Mouse (Mus musculus): ENCODE data around the gene Shank1.

Gene Shank1

GRCm38 (mm10) chr7:44309475-44310284, at the start of gene Shank1:
TSS of gene Shank1 (plus strand) at chr7:44310253.
- no peak for DNase-seq (ENCODE audit: low read depth, low spot score)
- H3K36me3 ChIP-seq (ENCODE audit: control insufficient read depth, insufficient read depth, low read length, poor library complexity, severe bottlenecking), result peaks cover 2% of the 10 kb centered on the region; the same call in 1 of the 2 replicates

DNA sequence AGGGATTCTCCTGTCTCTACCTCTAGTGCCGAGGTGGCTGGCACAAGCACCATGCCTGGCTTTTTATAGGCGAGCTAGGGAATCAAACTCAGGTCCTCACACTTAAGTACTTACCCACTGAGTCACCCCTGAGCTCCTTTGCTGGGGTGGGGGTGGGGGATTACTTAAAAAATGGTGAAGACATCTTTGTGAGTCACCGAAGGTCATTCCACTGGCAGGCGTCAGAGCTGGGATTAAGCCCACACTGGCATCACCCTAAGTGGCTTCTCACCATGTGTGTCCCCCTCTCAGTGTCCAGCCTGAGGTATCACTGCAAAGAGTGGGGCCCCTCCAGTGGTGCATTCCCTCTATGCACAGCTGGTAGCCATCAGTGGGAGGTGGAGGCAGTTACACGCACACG, 49.6 kb upstream of the Shank1 start:
- H3K36me3 ChIP-seq (ENCODE audit: control insufficient read depth, insufficient read depth, low read length, poor library complexity, severe bottlenecking), result no peaks in the 10 kb centered on the region
- DNase-seq (ENCODE audit: low read depth, low spot score), result no peak
- H3K27me3 ChIP-seq (ENCODE audit: control insufficient read depth, insufficient read depth, low read length, poor library complexity, severe bottlenecking), result no peaks in the 10 kb centered on the region

More at GRCm38 (mm10) chr7:44309475-44310284, at the start of gene Shank1:
- no peaks in the 10 kb centered on the region for H3K27me3 ChIP-seq (ENCODE audit: control insufficient read depth, insufficient read depth, low read length, poor library complexity, severe bottlenecking)

DNA sequence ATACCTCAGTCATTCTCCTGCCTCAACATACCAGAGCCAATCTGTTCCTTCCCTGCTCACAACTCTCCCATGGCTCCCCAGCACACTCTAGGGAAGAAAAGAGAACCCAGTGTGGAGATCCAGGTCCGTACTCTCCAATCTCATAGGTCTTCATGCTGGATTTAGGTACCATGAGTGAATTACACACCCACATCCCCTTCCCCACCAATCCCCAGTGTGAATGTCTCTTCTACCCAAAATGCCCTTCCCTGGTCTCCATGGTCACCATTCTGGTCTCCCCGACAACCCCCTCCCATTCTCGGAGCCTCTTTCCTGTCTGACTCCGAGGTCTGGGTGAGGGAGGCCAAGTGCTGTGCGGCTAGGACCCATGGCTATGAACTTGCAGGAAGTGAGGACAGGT, 48.9 kb upstream of the Shank1 start, which contains the start of gene Gm15517:
TSS of gene Gm15517 (plus strand) at position 301 of the 400 bp plus-strand sequence.
- no peaks in the 10 kb centered on the region for H3K36me3 ChIP-seq (ENCODE audit: control insufficient read depth, insufficient read depth, low read length, poor library complexity, severe bottlenecking)
- no peaks in the 10 kb centered on the region for H3K27me3 ChIP-seq (ENCODE audit: control insufficient read depth, insufficient read depth, low read length, poor library complexity, severe bottlenecking)
- DNase-seq (ENCODE audit: low read depth, low spot score), result no peak

DNA sequence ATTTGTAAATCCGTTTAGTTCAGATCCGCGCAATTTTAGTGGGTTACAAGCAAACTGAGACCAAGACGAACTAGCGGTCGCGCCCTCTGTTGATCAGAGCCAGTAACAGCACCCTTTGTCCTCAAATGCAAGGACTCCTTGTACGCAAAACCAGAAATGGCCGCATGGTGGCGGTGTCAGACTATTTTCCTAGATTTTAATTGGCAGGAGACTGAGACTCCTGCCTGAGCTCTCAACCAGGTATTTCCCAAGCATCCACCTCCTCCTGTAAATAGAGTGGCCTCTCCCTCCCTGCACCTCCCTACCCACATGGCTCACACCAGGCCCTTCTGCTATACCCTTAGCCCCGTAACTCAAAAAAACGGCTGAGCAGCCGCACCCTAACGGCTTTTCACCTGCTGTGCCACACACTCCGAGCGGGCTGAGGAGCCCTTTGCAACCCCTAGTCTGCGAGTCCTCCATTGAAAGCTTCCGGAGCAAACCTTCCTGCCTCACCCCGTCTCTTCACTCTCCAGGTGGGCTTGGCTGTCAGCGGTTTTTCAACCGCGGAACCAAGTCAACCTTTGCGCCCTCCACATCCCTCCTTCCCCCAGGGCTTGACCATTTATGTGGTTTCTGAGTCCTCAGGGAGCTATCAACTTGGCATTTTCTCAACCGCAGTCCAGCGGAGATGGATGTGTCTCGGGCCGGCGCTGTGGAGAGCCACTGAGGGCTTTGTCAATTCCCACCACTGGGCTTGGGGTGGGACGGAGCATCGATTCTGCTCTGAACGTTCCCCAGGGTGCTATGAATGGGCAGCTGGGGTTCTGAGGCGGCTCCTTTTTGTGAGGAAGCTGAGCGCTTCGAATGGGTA, 47.0 kb upstream of the Shank1 start:
- Histone ChIP-seq H3K36me3 (ENCODE audit: control insufficient read depth, insufficient read depth, low read length, poor library complexity, severe bottlenecking) (no peaks in the 10 kb centered on the region), H3K27me3 (ENCODE audit: control insufficient read depth, insufficient read depth, low read length, poor library complexity, severe bottlenecking) (no peaks in the 10 kb centered on the region)
- DNase-seq (ENCODE audit: low read depth, low spot score), result peak; percentile 95

DNA sequence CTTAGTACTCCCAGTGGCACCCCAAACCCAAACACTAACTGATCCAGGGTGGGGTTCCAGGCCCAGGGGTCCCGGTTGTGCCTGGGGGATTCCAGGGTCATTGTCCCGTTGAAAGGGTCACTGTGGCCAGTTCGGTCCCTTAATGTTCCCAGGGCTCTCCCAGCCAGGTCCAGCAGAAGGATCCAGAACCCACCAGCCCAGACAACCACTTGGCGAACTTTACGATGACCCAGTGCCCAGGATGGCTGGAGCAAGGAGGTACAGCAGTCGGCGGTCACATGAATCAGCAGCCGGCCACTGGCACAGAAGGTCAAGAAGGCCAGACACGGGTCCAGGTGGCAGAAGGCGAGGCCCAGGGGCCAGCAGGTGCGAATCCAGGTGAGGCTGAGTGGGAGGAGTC, 41.9 kb upstream of the Shank1 start:
- H3K27me3 ChIP-seq (ENCODE audit: control insufficient read depth, insufficient read depth, low read length, poor library complexity, severe bottlenecking), result no peaks in the 10 kb centered on the region
- no peaks in the 10 kb centered on the region for H3K36me3 ChIP-seq (ENCODE audit: control insufficient read depth, insufficient read depth, low read length, poor library complexity, severe bottlenecking)
- no peak for DNase-seq (ENCODE audit: low read depth, low spot score)

DNA sequence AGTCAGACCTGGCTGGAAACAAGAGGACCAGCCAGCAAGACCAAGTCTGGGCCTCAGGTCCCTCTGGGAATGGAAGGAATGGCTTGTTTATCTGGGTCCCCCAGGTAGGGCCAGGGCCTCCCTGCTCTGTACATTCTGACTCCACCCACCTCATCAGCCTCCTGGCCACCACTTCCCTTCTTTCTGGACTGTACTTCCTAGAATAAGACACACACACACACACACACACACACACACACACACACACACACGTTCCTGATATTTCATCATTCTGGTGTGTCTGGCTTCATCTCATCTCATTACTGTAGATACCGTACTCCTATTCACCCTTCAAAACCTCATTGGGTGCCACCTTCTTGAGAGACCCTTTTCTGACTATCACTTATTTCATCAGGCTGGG, 40.7 kb upstream of the Shank1 start:
- no peaks in the 10 kb centered on the region for H3K27me3 ChIP-seq (ENCODE audit: control insufficient read depth, insufficient read depth, low read length, poor library complexity, severe bottlenecking)
- DNase-seq (ENCODE audit: low read depth, low spot score), result no peak

DNA sequence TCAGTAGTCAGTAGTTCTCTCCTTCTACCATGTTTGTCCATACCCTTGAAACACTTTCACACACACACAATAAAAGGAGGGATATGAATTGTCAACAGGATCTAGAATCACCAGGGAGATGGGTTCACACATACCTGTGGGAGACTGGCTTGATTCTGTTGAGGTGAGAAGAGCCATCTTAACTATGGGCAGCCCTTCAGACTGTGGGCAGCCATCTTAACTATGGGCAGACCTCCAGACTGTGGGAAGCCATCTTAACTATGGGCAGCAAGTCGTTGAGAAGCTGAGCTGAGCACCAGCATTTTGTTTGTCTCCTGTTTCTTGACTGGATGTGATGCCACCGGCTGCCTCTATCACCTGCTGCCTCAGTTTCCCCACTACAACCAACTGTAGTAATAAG, 38.7 kb upstream of the Shank1 start:
- peak; percentile 39 for DNase-seq (ENCODE audit: low read depth, low spot score)
- Histone ChIP-seq H3K36me3 (ENCODE audit: control insufficient read depth, insufficient read depth, low read length, poor library complexity, severe bottlenecking) (no peaks in the 10 kb centered on the region), H3K27me3 (ENCODE audit: control insufficient read depth, insufficient read depth, low read length, poor library complexity, severe bottlenecking) (no peaks in the 10 kb centered on the region)

More for the DNA sequence above, 40.7 kb upstream of the Shank1 start:
- no peaks in the 10 kb centered on the region for H3K36me3 ChIP-seq (ENCODE audit: control insufficient read depth, insufficient read depth, low read length, poor library complexity, severe bottlenecking)

DNA sequence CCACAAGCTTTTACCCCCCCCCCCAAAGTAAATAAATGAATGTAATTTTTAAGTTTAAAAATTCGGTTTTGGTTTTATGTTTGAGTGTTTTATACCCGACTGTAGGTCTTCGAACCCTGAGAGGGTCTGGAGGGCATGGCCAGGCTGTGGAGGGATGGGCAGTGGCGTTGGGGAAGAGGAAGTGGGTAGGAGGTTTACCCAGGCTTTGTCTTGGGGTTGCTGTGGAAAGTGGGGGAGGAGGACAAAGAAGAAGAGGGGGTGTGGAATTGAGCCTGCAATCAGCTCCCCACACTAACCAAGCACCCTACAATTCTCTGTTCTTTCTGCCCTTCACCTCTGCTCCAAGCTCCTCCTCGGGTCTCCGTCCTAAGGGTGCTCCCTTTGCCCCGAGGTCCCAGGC, 37.5 kb upstream of the Shank1 start:
- no peak for DNase-seq (ENCODE audit: low read depth, low spot score)
- Histone ChIP-seq H3K27me3 (ENCODE audit: control insufficient read depth, insufficient read depth, low read length, poor library complexity, severe bottlenecking) (no peaks in the 10 kb centered on the region), H3K36me3 (ENCODE audit: control insufficient read depth, insufficient read depth, low read length, poor library complexity, severe bottlenecking) (no peaks in the 10 kb centered on the region)

GRCm38 (mm10) chr7:44273446-44273845, 36.6 kb upstream of the Shank1 start:
- Histone ChIP-seq H3K27me3 (ENCODE audit: control insufficient read depth, insufficient read depth, low read length, poor library complexity, severe bottlenecking) (no peaks in the 10 kb centered on the region; the same call in 1 of the 2 replicates), H3K36me3 (ENCODE audit: control insufficient read depth, insufficient read depth, low read length, poor library complexity, severe bottlenecking) (no peaks in the 10 kb centered on the region)
- no peak for DNase-seq (ENCODE audit: low read depth, low spot score)

DNA sequence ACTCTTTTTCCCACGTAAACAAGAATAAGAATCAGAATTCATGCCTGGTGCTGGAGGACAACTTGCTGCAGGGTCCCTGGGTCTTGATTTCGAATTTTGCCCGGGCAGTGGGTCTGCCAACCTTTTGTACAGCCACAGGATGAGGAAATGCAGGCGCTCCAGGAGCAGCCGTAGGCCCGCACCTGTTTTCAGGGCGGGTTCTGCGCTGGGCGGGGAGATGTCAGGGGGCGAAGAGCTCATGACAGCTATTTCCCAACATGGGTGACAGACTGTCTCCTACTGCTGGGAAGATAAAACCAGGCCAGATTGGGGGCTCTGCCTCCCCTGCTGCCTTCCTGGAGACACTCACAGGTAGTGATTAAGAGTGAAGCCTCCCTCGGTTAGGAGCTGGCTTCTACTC, 36.0 kb upstream of the Shank1 start:
- no peak for DNase-seq (ENCODE audit: low read depth, low spot score)
- Histone ChIP-seq H3K36me3 (ENCODE audit: control insufficient read depth, insufficient read depth, low read length, poor library complexity, severe bottlenecking) (no peaks in the 10 kb centered on the region), H3K27me3 (ENCODE audit: control insufficient read depth, insufficient read depth, low read length, poor library complexity, severe bottlenecking) (no peaks in the 10 kb centered on the region; the same call in 1 of the 2 replicates)

GRCm38 (mm10) chr7:44275546-44275945, 34.5 kb upstream of the Shank1 start:
- H3K27me3 ChIP-seq (ENCODE audit: control insufficient read depth, insufficient read depth, low read length, poor library complexity, severe bottlenecking), result no peaks in the 10 kb centered on the region; the same call in 1 of the 2 replicates
- DNase-seq (ENCODE audit: low read depth, low spot score), result peak; percentile 18
- no peaks in the 10 kb centered on the region for H3K36me3 ChIP-seq (ENCODE audit: control insufficient read depth, insufficient read depth, low read length, poor library complexity, severe bottlenecking)

DNA sequence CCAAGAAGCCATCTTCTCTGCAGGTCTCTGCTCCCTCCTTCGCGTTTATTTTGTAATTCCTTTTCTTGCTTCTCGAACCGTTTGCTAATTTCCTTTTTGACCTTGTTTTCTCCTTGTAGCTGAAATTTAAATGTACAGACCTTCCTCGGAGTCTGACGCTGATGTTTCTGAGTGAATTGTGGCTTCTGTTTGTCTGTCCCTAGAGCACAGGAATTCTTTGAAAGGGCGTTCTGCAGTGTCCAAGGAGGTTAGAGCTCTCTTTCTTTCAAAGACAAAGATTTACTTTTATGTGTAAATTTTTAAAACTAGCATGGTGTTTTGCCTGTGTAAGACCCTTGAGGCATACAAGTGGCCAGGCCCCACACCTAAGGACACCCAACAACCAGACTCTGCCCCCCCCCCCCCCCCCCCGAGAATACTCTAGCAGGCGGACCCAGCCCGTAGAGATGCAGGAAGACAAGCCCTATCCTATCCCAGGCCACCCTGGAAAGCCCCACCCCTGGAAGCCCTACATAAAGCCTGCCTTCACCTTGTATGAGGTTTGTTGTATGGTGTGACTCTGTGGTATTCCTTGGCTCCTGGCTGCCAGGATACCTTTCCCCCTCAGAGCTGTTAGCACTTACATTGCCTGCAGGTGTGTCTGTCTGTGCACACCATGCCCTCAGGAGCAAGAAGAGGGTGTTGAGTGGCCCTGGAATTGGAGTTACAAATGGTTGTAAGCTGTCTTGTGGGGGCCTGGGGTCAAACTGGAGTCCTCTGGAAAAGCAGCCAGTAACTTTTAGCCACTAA, 33.4 kb upstream of the Shank1 start:
- Histone ChIP-seq H3K36me3 (ENCODE audit: control insufficient read depth, insufficient read depth, low read length, poor library complexity, severe bottlenecking) (no peaks in the 10 kb centered on the region), H3K27me3 (ENCODE audit: control insufficient read depth, insufficient read depth, low read length, poor library complexity, severe bottlenecking) (no peaks in the 10 kb centered on the region; the same call in 1 of the 2 replicates)
- DNase-seq (ENCODE audit: low read depth, low spot score), result no peak

DNA sequence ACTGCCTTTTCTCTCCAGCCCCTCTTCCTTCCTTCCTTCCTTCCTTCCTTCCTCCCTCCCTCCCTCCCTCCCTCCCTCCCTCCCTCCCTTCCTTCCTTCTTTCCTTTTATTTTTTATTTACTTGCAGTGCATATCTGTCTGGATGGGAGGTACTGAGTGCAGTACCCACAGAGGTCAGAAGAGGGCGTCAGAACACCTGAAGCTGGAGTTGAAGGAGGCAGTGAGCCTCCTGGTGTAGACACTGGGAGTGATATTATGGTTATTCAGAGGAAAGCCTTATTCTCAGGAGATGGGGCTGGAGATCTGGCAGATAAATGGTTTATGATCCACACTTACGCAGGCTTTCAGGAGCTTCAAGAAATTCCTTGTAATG, 32.8 kb upstream of the Shank1 start:
- Histone ChIP-seq H3K36me3 (ENCODE audit: control insufficient read depth, insufficient read depth, low read length, poor library complexity, severe bottlenecking) (no peaks in the 10 kb centered on the region), H3K27me3 (ENCODE audit: control insufficient read depth, insufficient read depth, low read length, poor library complexity, severe bottlenecking) (no peaks in the 10 kb centered on the region; the same call in 1 of the 2 replicates)
- peak; percentile 83 for DNase-seq (ENCODE audit: low read depth, low spot score)

DNA sequence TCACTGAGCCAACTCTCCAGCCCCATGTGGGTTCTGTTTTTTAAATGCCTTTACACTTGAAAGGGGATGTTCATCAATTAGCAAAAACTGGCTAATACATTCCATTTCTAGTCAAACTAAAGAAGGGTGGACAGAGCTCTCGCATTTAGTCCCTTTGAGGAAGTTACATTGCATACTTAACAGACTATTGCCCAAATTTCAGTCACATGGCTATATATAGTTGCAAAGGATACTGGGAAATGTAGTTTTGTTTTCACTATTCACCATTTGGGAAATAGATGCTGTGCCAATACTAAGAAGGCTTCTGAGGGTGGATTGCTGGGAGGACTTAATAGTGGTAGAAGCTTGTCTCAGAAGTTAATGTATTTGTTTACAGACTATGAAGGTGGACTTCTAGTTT, 29.1 kb upstream of the Shank1 start:
- H3K36me3 ChIP-seq (ENCODE audit: control insufficient read depth, insufficient read depth, low read length, poor library complexity, severe bottlenecking), result no peaks in the 10 kb centered on the region
- no peaks in the 10 kb centered on the region; the same call in 1 of the 2 replicates for H3K27me3 ChIP-seq (ENCODE audit: control insufficient read depth, insufficient read depth, low read length, poor library complexity, severe bottlenecking)
- peak; percentile 36 for DNase-seq (ENCODE audit: low read depth, low spot score)
